Mouse (Mus musculus) spleen, adult 2 months (tissue): Measurements from ENCODE around the gene Lypd6b. TPM values are rescaled to one million over a fixed set of nuclear protein-coding genes. Genes with fewer than 3 reads are reported as not detected.

ENCODE experiments used
- DNase-seq, 2 experiments: peaks; one replicate each; pipeline versions ENCODE4 v3.0.0 to v3.0.0-alpha.2; 2012 to 2021; ENCODE audit warnings: low spot score in 2 of 2, low read depth in 1 of 2
- H3K27ac ChIP-seq: fragments of 200-500 bp; 2 replicates; pipeline ENCODE4 v1.5.1; 2012; ENCODE audit warnings: low read length, inconsistent platforms; ENCODE audit not compliant: insufficient read depth
- H3K27me3 ChIP-seq: fragments of 200-500 bp; 2 replicates; pipeline ENCODE4 v1.6.1; 2012; ENCODE audit warnings: mild to moderate bottlenecking, moderate library complexity, low read length, inconsistent platforms; ENCODE audit not compliant: control insufficient read depth, insufficient read depth
- H3K36me3 ChIP-seq: fragments of 200-500 bp; 2 replicates; pipeline ENCODE4 v1.6.1; 2012; ENCODE audit warnings: mild to moderate bottlenecking, low read length, inconsistent platforms; ENCODE audit not compliant: control insufficient read depth, insufficient read depth
- H3K4me1 ChIP-seq: fragments of 200-500 bp; 2 replicates; pipeline ENCODE4 v1.6.1; 2011; ENCODE audit warnings: inconsistent platforms; ENCODE audit not compliant: control insufficient read depth, insufficient read depth, insufficient read length
- H3K4me3 ChIP-seq: fragments of 200-500 bp; 2 replicates; pipeline ENCODE4 v1.5.1; 2011; ENCODE audit warnings: mild to moderate bottlenecking, inconsistent platforms; ENCODE audit not compliant: insufficient read depth, insufficient read length; ENCODE audit errors: extremely low read depth
- CTCF ChIP-seq: fragments of 200-500 bp; IDR thresholded peaks from 2 replicates; pipeline ENCODE4 v1.5.1; 2011; ENCODE audit warnings: mild to moderate bottlenecking, inconsistent platforms; ENCODE audit not compliant: insufficient read depth, insufficient read length, insufficient replicate concordance; ENCODE audit errors: extremely low read depth
- POLR2A ChIP-seq: fragments of 200-500 bp; IDR thresholded peaks from 2 replicates; pipeline ENCODE4 v1.6.1; 2011; ENCODE audit warnings: low read depth, low read length, inconsistent platforms
- WGBS: fragments of 180-500 bp; shearing (Covaris S2); methylation state at CpG from one replicate; pipeline ENCODE4 v1.1.7; 2018; 5-methylcytosine and 5-hydroxymethylcytosine counted together
- polyA plus RNA-seq: library from polyadenylated mRNA; depleted of rRNA; stranded (reverse); fragments of >200 nt; gene quantifications from 2 replicates; pipeline ENCODE4 v1.2.3, GENCODE M21; 2012

The Lypd6b gene
- polyA plus RNA-seq, 1 experiment: 0.51 TPM

GRCm38 (mm10) chr2:49912261-49912895, 124.9 kb downstream of the Lypd6b start:
- no peak for TF ChIP-seq CTCF
- TF ChIP-seq POLR2A: no peak
- Histone ChIP-seq H3K4me3 (no peak overlapping the region), H3K36me3 (no peaks in the 10 kb centered on the region), H3K27me3 (no peaks in the 10 kb centered on the region), H3K27ac (no peak overlapping the region), H3K4me1 (no peaks in the 10 kb centered on the region)
- 91% methylated on average over 3 of the region's 3 CpGs for WGBS
- no peak for DNase-seq

- no peaks in the 10 kb centered on the region for H3K27me3 ChIP-seq
- H3K36me3 ChIP-seq: no peaks in the 10 kb centered on the region
- no peak for DNase-seq
- no peaks in the 10 kb centered on the region for H3K4me1 ChIP-seq
- 87% methylated on average over 10 of the region's 10 CpGs for WGBS
- no peak overlapping the region for H3K4me3 ChIP-seq
- TF ChIP-seq CTCF: no peak
- no peak for TF ChIP-seq POLR2A
- no peak overlapping the region for H3K27ac ChIP-seq
Observed at GRCm38 (mm10) chr2:49917489-49917888, 130.0 kb downstream of the Lypd6b start.

DNA sequence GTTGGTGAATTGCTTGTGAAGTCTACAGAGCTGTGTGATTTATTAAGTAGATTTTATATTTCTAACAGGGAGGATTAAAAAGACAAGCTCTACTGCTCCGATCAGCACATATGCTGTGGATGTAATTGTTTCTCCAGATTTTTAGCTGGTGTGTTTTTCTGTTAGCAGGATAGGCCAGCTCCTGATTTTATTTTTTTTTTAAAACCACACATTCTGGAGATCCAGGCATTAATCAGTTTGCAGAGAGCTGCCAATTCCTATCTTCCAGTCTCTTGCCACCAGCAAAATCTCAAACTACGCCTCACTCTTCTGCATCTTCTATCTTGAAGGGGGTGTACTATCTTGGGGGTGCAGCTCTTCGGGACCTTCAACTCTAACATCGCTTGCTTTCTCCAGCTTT, 130.6 kb downstream of the Lypd6b start:
- Histone ChIP-seq H3K27ac (no peak overlapping the region), H3K36me3 (no peaks in the 10 kb centered on the region), H3K27me3 (no peaks in the 10 kb centered on the region), H3K4me1 (no peaks in the 10 kb centered on the region), H3K4me3 (no peak overlapping the region)
- WGBS: 83% methylated on average over 4 of the region's 4 CpGs
- no peak for DNase-seq
- TF ChIP-seq POLR2A (no peak), CTCF (no peak)

- no peak for DNase-seq
- no peak overlapping the region for H3K4me3 ChIP-seq
- H3K4me1 ChIP-seq: no peaks in the 10 kb centered on the region
- no peaks in the 10 kb centered on the region for H3K27me3 ChIP-seq
- H3K36me3 ChIP-seq: no peaks in the 10 kb centered on the region
- no peak overlapping the region for H3K27ac ChIP-seq
- WGBS: 47% methylated on average over 9 of the region's 9 CpGs
- TF ChIP-seq CTCF (no peak), POLR2A (no peak)
Observed at GRCm38 (mm10) chr2:49918692-49919091, 131.2 kb downstream of the Lypd6b start.

- WGBS: 87% methylated on average over 8 of the region's 8 CpGs
- H3K4me3 ChIP-seq: no peak overlapping the region
- TF ChIP-seq CTCF (no peak), POLR2A (no peak)
Observed at GRCm38 (mm10) chr2:49921948-49922347, 134.5 kb downstream of the Lypd6b start.

DNA sequence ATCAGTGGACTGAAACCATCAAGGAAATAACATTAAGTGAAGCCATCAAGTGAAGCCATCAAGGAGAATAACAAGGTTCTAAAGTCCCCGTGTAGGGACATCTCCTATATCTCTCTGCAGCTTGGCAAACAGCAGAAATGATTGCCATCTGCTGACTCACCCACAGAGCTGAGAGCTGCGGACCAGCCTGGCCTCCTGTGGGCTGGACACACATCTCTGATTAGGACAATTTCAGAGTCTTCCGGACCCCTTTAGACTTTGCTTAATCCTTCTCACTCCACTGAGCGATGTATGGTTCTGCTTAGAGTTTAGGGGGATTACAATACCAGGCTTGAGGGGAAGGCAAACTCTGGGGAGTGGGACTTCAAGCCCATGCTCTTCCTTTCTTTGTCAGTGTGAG, 135.3 kb downstream of the Lypd6b start:
- DNase-seq: no peak
- Histone ChIP-seq H3K36me3 (no peaks in the 10 kb centered on the region), H3K27ac (no peak overlapping the region), H3K27me3 (no peaks in the 10 kb centered on the region), H3K4me1 (no peaks in the 10 kb centered on the region), H3K4me3 (no peak overlapping the region)
- WGBS: 82% methylated on average over 4 of the region's 4 CpGs
- no peak for TF ChIP-seq CTCF
- no peak for TF ChIP-seq POLR2A

More at GRCm38 (mm10) chr2:49921948-49922347, 134.5 kb downstream of the Lypd6b start:
- Histone ChIP-seq H3K27ac (no peak overlapping the region), H3K4me1 (no peaks in the 10 kb centered on the region), H3K36me3 (no peaks in the 10 kb centered on the region), H3K27me3 (no peaks in the 10 kb centered on the region)
- no peak for DNase-seq

GRCm38 (mm10) chr2:49926186-49926585, 138.7 kb downstream of the Lypd6b start:
- WGBS: 90% methylated on average over 5 of the region's 5 CpGs
- H3K36me3 ChIP-seq: no peaks in the 10 kb centered on the region
- no peaks in the 10 kb centered on the region for H3K4me1 ChIP-seq
- H3K4me3 ChIP-seq: no peak overlapping the region; the same call in 1 of the 2 replicates
- no peaks in the 10 kb centered on the region for H3K27me3 ChIP-seq
- H3K27ac ChIP-seq: no peak overlapping the region
- TF ChIP-seq POLR2A (no peak), CTCF (no peak)
- DNase-seq: no peak
